ENCODE assay signal across 27 mouse cellular contexts in the genomic region with DNA sequence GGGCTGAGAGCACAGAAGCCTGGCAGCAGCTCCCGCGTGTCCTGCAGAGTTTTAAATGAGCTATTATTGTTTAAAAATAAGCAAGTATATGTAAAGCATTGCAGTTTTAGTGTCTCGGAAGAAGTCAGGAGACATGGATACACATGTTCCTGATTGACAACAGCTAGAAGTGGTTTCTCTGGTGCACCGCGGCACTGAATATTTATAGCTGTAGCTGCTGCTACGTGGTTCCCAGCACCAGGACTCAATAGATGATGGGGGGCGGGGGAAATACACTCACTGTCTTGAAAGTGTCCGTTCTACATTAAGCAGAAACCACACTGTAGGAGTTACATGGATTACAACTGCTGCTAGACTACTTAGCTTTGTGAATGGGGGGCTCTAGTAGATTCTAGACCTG. TPM values are rescaled to one million over a fixed set of nuclear protein-coding genes. Genes with fewer than 3 reads are reported as not detected.
DNase-seq lines count a peak whose midpoint lies in the region; ATAC-seq lines count a peak whose summit lies in the region.
"Had no signal": no experiment of that assay in that cellular context is flagged by ENCODE, and none has a peak within 500 bp of the region (broad histone marks: within the 10 kb centered on the region; RNA-seq: fewer than 3 reads in every experiment).

No protein-coding gene starts in this region.

- WGBS in heart, embryonic 12.5 days, result 50% methylated on average over 8 of the region's 8 CpGs
- 39% methylated on average over 8 of the region's 8 CpGs for WGBS in heart, embryonic 15.5 days

- no peak overlapping the region for H3K4me3 ChIP-seq in heart, embryonic 12.5 days
- no peak overlapping the region for H3K4me3 ChIP-seq in heart, embryonic 15.5 days
- H3K4me3 ChIP-seq: embryonic facial prominence, embryonic 10.5 days; embryonic facial prominence, embryonic 13.5 days; erythroblast, embryonic 14.5 days; forebrain, embryonic 12.5 days; forebrain, embryonic 15.5 days; hindbrain, embryonic 10.5 days; hindbrain, embryonic 13.5 days; intestine, embryonic 15.5 days; kidney, embryonic 15.5 days had no signal

- no peaks in the 10 kb centered on the region for H3K27me3 ChIP-seq in heart, embryonic 12.5 days (replicated peaks)
- H3K27me3 ChIP-seq in heart, embryonic 15.5 days, result no peaks in the 10 kb centered on the region
- H3K27me3 ChIP-seq: embryonic facial prominence, embryonic 13.5 days; forebrain, embryonic 12.5 days; forebrain, embryonic 15.5 days; hindbrain, embryonic 13.5 days; intestine, embryonic 15.5 days; kidney, embryonic 15.5 days had no signal

- peaks cover 13% of the 10 kb centered on the region for H3K4me1 ChIP-seq in heart, embryonic 12.5 days (replicated peaks)
- H3K4me1 ChIP-seq in heart, embryonic 15.5 days (replicated peaks), result peaks cover 15% of the 10 kb centered on the region
- H3K4me1 ChIP-seq: forebrain, embryonic 12.5 days; forebrain, embryonic 15.5 days; intestine, embryonic 15.5 days had no signal

- peaks cover 14% of the 10 kb centered on the region for H3K9me3 ChIP-seq in heart, embryonic 12.5 days (replicated peaks)
- H3K9me3 ChIP-seq in heart, embryonic 15.5 days (replicated peaks), result 0 out of 2 replicates have a peak, but pooled peaks cover 3% of the 10 kb centered on the region
- H3K9me3 ChIP-seq: embryonic facial prominence, embryonic 10.5 days; embryonic facial prominence, embryonic 13.5 days; forebrain, embryonic 12.5 days; forebrain, embryonic 15.5 days; hindbrain, embryonic 13.5 days; intestine, embryonic 15.5 days; kidney, embryonic 15.5 days had no signal

- H3K27ac ChIP-seq in heart, embryonic 12.5 days (ENCODE audit: poor library complexity, severe bottlenecking), result peak overlapping the region; percentile 77
- peak overlapping the region; percentile 83 for H3K27ac ChIP-seq in heart, embryonic 15.5 days
- H3K27ac ChIP-seq: embryonic facial prominence, embryonic 10.5 days; embryonic facial prominence, embryonic 13.5 days; forebrain, embryonic 12.5 days; forebrain, embryonic 15.5 days; hindbrain, embryonic 10.5 days; hindbrain, embryonic 13.5 days; intestine, embryonic 15.5 days; kidney, embryonic 15.5 days had no signal

- no peaks in the 10 kb centered on the region for H3K36me3 ChIP-seq in heart, embryonic 12.5 days
- H3K36me3 ChIP-seq in heart, embryonic 15.5 days, result no peaks in the 10 kb centered on the region
- H3K36me3 ChIP-seq: embryonic facial prominence, embryonic 10.5 days; embryonic facial prominence, embryonic 13.5 days; forebrain, embryonic 12.5 days; forebrain, embryonic 15.5 days; hindbrain, embryonic 10.5 days; hindbrain, embryonic 13.5 days; intestine, embryonic 15.5 days; kidney, embryonic 15.5 days had no signal

- intact Hi-C loops in heart, postnatal 36 days (cut with DNase I), result no loop called here

- DNase-seq in heart, adult 11 months, result peak; percentile 76
- no peak for DNase-seq in heart, postnatal 36 days
- DNase-seq in heart, adult 18-20 months, result no peak
- DNase-seq in heart, postnatal 4 days, result no peak
- DNase-seq: adrenal gland, adult 8-10 months; adrenal gland, postnatal 25 days; cerebellum, adult 11-12 months; cerebellum, adult 8-10 months; cerebellum, postnatal 10 days; cerebellum, postnatal 36 days; embryo, embryonic 11 days; gastrocnemius, postnatal 25 days; kidney, adult 11 months; kidney, adult 8-10 months had no signal

- H3K9ac ChIP-seq in heart, embryonic 12.5 days, result no peak overlapping the region
- no peak overlapping the region for H3K9ac ChIP-seq in heart, embryonic 15.5 days
- H3K9ac ChIP-seq: embryonic facial prominence, embryonic 13.5 days; forebrain, embryonic 12.5 days; forebrain, embryonic 15.5 days; hindbrain, embryonic 13.5 days; intestine, embryonic 15.5 days; kidney, embryonic 15.5 days had no signal

- no peak for ATAC-seq in heart, embryonic 12.5 days (ENCODE audit: insufficient number of reproducible peaks, low FRiP score)
- ATAC-seq in heart, embryonic 15.5 days (replicated peaks; ENCODE audit: insufficient number of reproducible peaks, insufficient read depth, low FRiP score, low read depth), result peak; percentile 69; the same call in 1 of the 2 replicates
- ATAC-seq: activated CD4-positive, CD25-positive, alpha-beta regulatory T cell, adult 4 months; forebrain, embryonic 15.5 days; hindbrain, embryonic 16.5 days; intestine, embryonic 15.5 days had no signal

- H3K4me2 ChIP-seq in heart, embryonic 12.5 days, result peak overlapping the region; percentile 23; the same call in 1 of the 2 replicates
- H3K4me2 ChIP-seq in heart, embryonic 15.5 days, result peak overlapping the region; percentile 31
- H3K4me2 ChIP-seq: embryonic facial prominence, embryonic 13.5 days; forebrain, embryonic 12.5 days; forebrain, embryonic 15.5 days; hindbrain, embryonic 13.5 days; intestine, embryonic 15.5 days; kidney, embryonic 15.5 days had no signal

RNA-seq across cellular contexts. Expression of a gene that starts 54.2 kb away (rescaled TPM):
- 1 to 10 TPM; 1.4 to 2.1 TPM for total RNA-seq in heart, postnatal 36 days (2021)
- 6.3 and 6.8 TPM in 2 replicates for polyA plus RNA-seq in heart, embryonic 12.5 days (2016; fragmentation: Nextera tagmentation; extraction: Ambion mirVana)
- 1 to 10 TPM; 1.6 to 1.7 TPM for total RNA-seq in heart, adult 18-20 months (2021)
- 9.2 and 10.3 TPM in 2 replicates for polyA plus RNA-seq in heart, embryonic 15.5 days (2015; fragmentation: Nextera tagmentation; extraction: Ambion mirVana)
- 10 to 100 TPM in 1 of 2 experiments, 1 to 10 TPM in 1; 9.3 to 13.3 TPM for total RNA-seq in heart, postnatal 4 days (2021)
- total RNA-seq: gastrocnemius, postnatal 25 days had no signal
- polyA plus RNA-seq: activated CD4-positive, CD25-positive, alpha-beta regulatory T cell, adult 4 months; erythroblast, embryonic 14.5 days; forebrain, embryonic 12.5 days; hindbrain, embryonic 10.5 days had no signal

RNA-seq across cellular contexts. Expression of a gene that starts 54.2 kb away (rescaled TPM):
- 100 to 1,000 TPM; 564 to 620 TPM for total RNA-seq in heart, postnatal 36 days (2021)
- polyA plus RNA-seq in heart, embryonic 12.5 days (2016; fragmentation: Nextera tagmentation; extraction: Ambion mirVana), result 138 and 143 TPM in 2 replicates
- total RNA-seq in heart, adult 18-20 months (2021), result 100 to 1,000 TPM; 616 to 630 TPM
- polyA plus RNA-seq in heart, embryonic 15.5 days (2015; fragmentation: Nextera tagmentation; extraction: Ambion mirVana), result 159 and 187 TPM in 2 replicates
- 100 to 1,000 TPM; 385 to 407 TPM for total RNA-seq in heart, postnatal 4 days (2021)

RNA-seq across cellular contexts. Expression of a gene that starts 54.6 kb away (rescaled TPM):
- 1 to 10 TPM; 2.2 to 2.6 TPM for total RNA-seq in heart, postnatal 36 days (2021)
- 24.6 and 26.3 TPM in 2 replicates for polyA plus RNA-seq in heart, embryonic 12.5 days (2016; fragmentation: Nextera tagmentation; extraction: Ambion mirVana)
- total RNA-seq in heart, adult 18-20 months (2021), result 1 to 10 TPM; 1.6 to 1.8 TPM
- 22.6 and 23.7 TPM in 2 replicates for polyA plus RNA-seq in heart, embryonic 15.5 days (2015; fragmentation: Nextera tagmentation; extraction: Ambion mirVana)
- 10 to 100 TPM; 11.9 to 14.9 TPM for total RNA-seq in heart, postnatal 4 days (2021)
